Mouse (Mus musculus) megakaryocyte-erythroid progenitor cell, adult 5-6 weeks (primary cell): ENCODE results near the gene St8sia1. TPM values are rescaled to one million over a fixed set of nuclear protein-coding genes. Genes with fewer than 3 reads are reported as not detected.
A peak's percentile ranks its signal among the peaks of the same experiment; 100 is the strongest.

Experiments
- ATAC-seq: replicated peaks from 2 replicates; pipeline ENCODE4 v1.8.0; 2016; ENCODE audit warnings: mild to moderate bottlenecking, inconsistent platforms; ENCODE audit not compliant: severe bottlenecking, poor library complexity, low FRiP score, low TSS enrichment
- total RNA-seq, 2 experiments: library from RNA; stranded (forward) in 1 of 2; stranded (reverse) in 1 of 2; fragments of 200-1000, 215-1000 nt in 1 of 2; fragments of >200 nt in 1 of 2; fragmentation: Nextera tagmentation in 1 of 2; gene quantifications; 2 replicates each; pipeline ENCODE4 v1.2.3; 2014 to 2017

The St8sia1 gene
- total RNA-seq, 2 experiments from 2014 or later, result 1.1 TPM; not detected in 1

GRCm38 (mm10) chr6:142806326-142806725, 157.9 kb downstream of the St8sia1 start:
- ATAC-seq, result peak; percentile 70

- ATAC-seq, result no peak
Measured at GRCm38 (mm10) chr6:142804402-142804801, 159.8 kb downstream of the St8sia1 start, which contains the start of gene Sult6b2. TSS of gene Sult6b2 (minus strand) at chr6:142804502.

- no peak for ATAC-seq
Measured at GRCm38 (mm10) chr6:142802617-142803525, 161.4 kb downstream of the St8sia1 start.

GRCm38 (mm10) chr6:142801687-142802086, 162.6 kb downstream of the St8sia1 start:
- no peak for ATAC-seq

GRCm38 (mm10) chr6:142799704-142800374, 164.4 kb downstream of the St8sia1 start:
- no peak; the same call in 1 of the 2 replicates for ATAC-seq

- 0 out of 2 replicates have a peak, but pooled peaks have one; percentile 13 for ATAC-seq
Measured at GRCm38 (mm10) chr6:142798837-142799236, 165.4 kb downstream of the St8sia1 start.

GRCm38 (mm10) chr6:142797996-142798395, 166.3 kb downstream of the St8sia1 start:
- no peak for ATAC-seq

- no peak for ATAC-seq
Measured at GRCm38 (mm10) chr6:142795655-142796441, 168.4 kb downstream of the St8sia1 start.

- ATAC-seq, result no peak
Measured at GRCm38 (mm10) chr6:142795087-142795486, 169.2 kb downstream of the St8sia1 start.

GRCm38 (mm10) chr6:142793468-142793867, 170.8 kb downstream of the St8sia1 start:
- no peak for ATAC-seq

- ATAC-seq, result peak; percentile 56; the same call in 1 of the 2 replicates
Measured at GRCm38 (mm10) chr6:142792241-142792968, 171.8 kb downstream of the St8sia1 start.

GRCm38 (mm10) chr6:142789736-142790135, 174.5 kb downstream of the St8sia1 start:
- ATAC-seq, result no peak

GRCm38 (mm10) chr6:142788042-142788987, 175.9 kb downstream of the St8sia1 start:
- ATAC-seq, result no peak

GRCm38 (mm10) chr6:142786106-142786505, 178.1 kb downstream of the St8sia1 start:
- no peak for ATAC-seq

GRCm38 (mm10) chr6:142785343-142785742, 178.9 kb downstream of the St8sia1 start:
- ATAC-seq, result peak; percentile 86

GRCm38 (mm10) chr6:142781286-142781685, 183.0 kb downstream of the St8sia1 start:
- no peak for ATAC-seq

GRCm38 (mm10) chr6:142780574-142781033, 183.6 kb downstream of the St8sia1 start:
- no peak for ATAC-seq
